Mouse (Mus musculus): ENCODE data around the gene Nptn. TPM values are rescaled to one million over a fixed set of nuclear protein-coding genes. Genes with fewer than 3 reads are reported as not detected.
A peak's percentile ranks its signal among the peaks of the same experiment; 100 is the strongest.

Nptn gene
- total RNA-seq, 1 experiment from 2014 or later, result 64.8 TPM

- ATAC-seq (replicated peaks in 1 of 2; ENCODE audit: insufficient read depth in 1 of 2, low FRiP score in 2 of 2, low TSS enrichment in 1 of 2, low read depth in 1 of 2, poor library complexity in 2 of 2, severe bottlenecking in 2 of 2), result no peak
Measured at GRCm38 (mm10) chr9:58615064-58615938, 33.3 kb downstream of the Nptn start.

- ATAC-seq (replicated peaks in 1 of 2; ENCODE audit: insufficient read depth in 1 of 2, low FRiP score in 2 of 2, low TSS enrichment in 1 of 2, low read depth in 1 of 2, poor library complexity in 2 of 2, severe bottlenecking in 2 of 2), result no peak
Measured at GRCm38 (mm10) chr9:58623009-58623408, 41.0 kb downstream of the Nptn start.

GRCm38 (mm10) chr9:58627197-58627596 is 45.2 kb downstream of the Nptn start:
- no peak for ATAC-seq (replicated peaks in 1 of 2; ENCODE audit: insufficient read depth in 1 of 2, low FRiP score in 2 of 2, low TSS enrichment in 1 of 2, low read depth in 1 of 2, poor library complexity in 2 of 2, severe bottlenecking in 2 of 2)

- no peak for ATAC-seq (replicated peaks in 1 of 2; ENCODE audit: insufficient read depth in 1 of 2, low FRiP score in 2 of 2, low TSS enrichment in 1 of 2, low read depth in 1 of 2, poor library complexity in 2 of 2, severe bottlenecking in 2 of 2)
Measured at GRCm38 (mm10) chr9:58630441-58630840, 48.4 kb downstream of the Nptn start.

GRCm38 (mm10) chr9:58648406-58649264 is 66.6 kb downstream of the Nptn start:
- ATAC-seq (replicated peaks in 1 of 2; ENCODE audit: insufficient read depth in 1 of 2, low FRiP score in 2 of 2, low TSS enrichment in 1 of 2, low read depth in 1 of 2, poor library complexity in 2 of 2, severe bottlenecking in 2 of 2), result no peak

- ATAC-seq (replicated peaks in 1 of 2; ENCODE audit: insufficient read depth in 1 of 2, low FRiP score in 2 of 2, low TSS enrichment in 1 of 2, low read depth in 1 of 2, poor library complexity in 2 of 2, severe bottlenecking in 2 of 2), result no peak
Measured at GRCm38 (mm10) chr9:58649265-58649626, 67.2 kb downstream of the Nptn start.

GRCm38 (mm10) chr9:58651993-58652392 is 70.0 kb downstream of the Nptn start:
- ATAC-seq (replicated peaks in 1 of 2; ENCODE audit: insufficient read depth in 1 of 2, low FRiP score in 2 of 2, low TSS enrichment in 1 of 2, low read depth in 1 of 2, poor library complexity in 2 of 2, severe bottlenecking in 2 of 2), result peak in 1 of 2 experiments; percentile 42; a peak in 3 of 4 replicates

GRCm38 (mm10) chr9:58654494-58654893 is 72.5 kb downstream of the Nptn start:
- ATAC-seq (replicated peaks in 1 of 2; ENCODE audit: insufficient read depth in 1 of 2, low FRiP score in 2 of 2, low TSS enrichment in 1 of 2, low read depth in 1 of 2, poor library complexity in 2 of 2, severe bottlenecking in 2 of 2), result no peak

GRCm38 (mm10) chr9:58656396-58656795 is 74.4 kb downstream of the Nptn start:
- ATAC-seq (replicated peaks in 1 of 2; ENCODE audit: insufficient read depth in 1 of 2, low FRiP score in 2 of 2, low TSS enrichment in 1 of 2, low read depth in 1 of 2, poor library complexity in 2 of 2, severe bottlenecking in 2 of 2), result no peak

- no peak for ATAC-seq (replicated peaks in 1 of 2; ENCODE audit: insufficient read depth in 1 of 2, low FRiP score in 2 of 2, low TSS enrichment in 1 of 2, low read depth in 1 of 2, poor library complexity in 2 of 2, severe bottlenecking in 2 of 2)
Measured at GRCm38 (mm10) chr9:58656824-58657223, 74.8 kb downstream of the Nptn start.

GRCm38 (mm10) chr9:58657735-58658512 is 75.9 kb downstream of the Nptn start:
- ATAC-seq (replicated peaks in 1 of 2; ENCODE audit: insufficient read depth in 1 of 2, low FRiP score in 2 of 2, low TSS enrichment in 1 of 2, low read depth in 1 of 2, poor library complexity in 2 of 2, severe bottlenecking in 2 of 2), result peak; percentile 33 to 36; a peak in 3 of 4 replicates

- no peak for ATAC-seq (replicated peaks in 1 of 2; ENCODE audit: insufficient read depth in 1 of 2, low FRiP score in 2 of 2, low TSS enrichment in 1 of 2, low read depth in 1 of 2, poor library complexity in 2 of 2, severe bottlenecking in 2 of 2)
Measured at GRCm38 (mm10) chr9:58658596-58659309, 76.7 kb downstream of the Nptn start.

- no peak for ATAC-seq (replicated peaks in 1 of 2; ENCODE audit: insufficient read depth in 1 of 2, low FRiP score in 2 of 2, low TSS enrichment in 1 of 2, low read depth in 1 of 2, poor library complexity in 2 of 2, severe bottlenecking in 2 of 2)
Measured at GRCm38 (mm10) chr9:58659331-58659730, 77.3 kb downstream of the Nptn start.

GRCm38 (mm10) chr9:58659989-58660388 is 77.9 kb downstream of the Nptn start:
- ATAC-seq (replicated peaks in 1 of 2; ENCODE audit: insufficient read depth in 1 of 2, low FRiP score in 2 of 2, low TSS enrichment in 1 of 2, low read depth in 1 of 2, poor library complexity in 2 of 2, severe bottlenecking in 2 of 2), result no peak

- ATAC-seq (replicated peaks in 1 of 2; ENCODE audit: insufficient read depth in 1 of 2, low FRiP score in 2 of 2, low TSS enrichment in 1 of 2, low read depth in 1 of 2, poor library complexity in 2 of 2, severe bottlenecking in 2 of 2), result no peak
Measured at GRCm38 (mm10) chr9:58660673-58661072, 78.6 kb downstream of the Nptn start.

- ATAC-seq (replicated peaks in 1 of 2; ENCODE audit: insufficient read depth in 1 of 2, low FRiP score in 2 of 2, low TSS enrichment in 1 of 2, low read depth in 1 of 2, poor library complexity in 2 of 2, severe bottlenecking in 2 of 2), result no peak
Measured at GRCm38 (mm10) chr9:58662007-58662406, 80.0 kb downstream of the Nptn start.

- no peak for ATAC-seq (replicated peaks in 1 of 2; ENCODE audit: insufficient read depth in 1 of 2, low FRiP score in 2 of 2, low TSS enrichment in 1 of 2, low read depth in 1 of 2, poor library complexity in 2 of 2, severe bottlenecking in 2 of 2)
Measured at GRCm38 (mm10) chr9:58662791-58663190, 80.8 kb downstream of the Nptn start.
